Mouse (Mus musculus): ENCODE data around the gene Rad54l. TPM values are rescaled to one million over a fixed set of nuclear protein-coding genes. Genes with fewer than 3 reads are reported as not detected.

The Rad54l gene
- polyA plus RNA-seq, 1 experiment from 2014 or later, result 24.6 TPM

DNA sequence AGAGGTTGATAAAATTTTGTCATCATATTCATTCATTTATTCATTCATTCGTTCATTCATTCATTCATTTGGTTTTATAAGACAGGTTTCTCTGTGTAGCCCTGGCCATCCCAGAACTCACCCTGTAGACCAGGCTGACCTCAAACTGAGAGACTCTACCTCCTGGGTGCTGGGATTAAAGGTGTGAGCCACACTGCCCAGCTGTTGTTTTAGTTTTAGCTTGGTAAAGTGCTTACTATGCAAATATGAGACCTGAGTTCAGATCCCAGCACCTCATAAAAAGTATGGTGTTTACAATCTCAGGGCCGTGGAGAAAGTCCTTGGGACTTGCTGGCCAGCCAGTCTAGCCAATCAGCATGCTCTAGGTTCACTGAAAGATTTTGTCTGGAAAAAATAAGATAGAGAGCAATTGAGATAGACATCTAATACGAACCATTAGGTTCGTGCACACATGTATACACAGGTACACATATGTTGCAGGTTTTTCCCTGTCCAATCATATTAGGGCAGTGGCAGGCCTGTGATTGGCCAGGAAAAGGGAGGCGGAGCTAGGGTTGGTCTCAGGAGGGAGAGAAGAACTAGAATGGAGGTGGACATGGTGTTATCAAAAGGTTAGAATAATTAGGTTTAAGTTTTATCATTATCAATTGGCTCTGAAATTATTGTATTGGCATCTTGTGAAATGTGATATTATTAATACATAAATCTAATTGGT is 64.3 kb downstream of the Rad54l start:
- no peaks in the 10 kb centered on the region for H3K9me3 ChIP-seq
- no peaks in the 10 kb centered on the region for H3K27me3 ChIP-seq (replicated peaks)
- H3K9ac ChIP-seq, result no peak overlapping the region
- 74% methylated on average over 5 of the region's 5 CpGs for WGBS
- H3K36me3 ChIP-seq, result no peaks in the 10 kb centered on the region
- H3K4me3 ChIP-seq (replicated peaks), result no peak overlapping the region
- no peak overlapping the region for H3K27ac ChIP-seq
- H3K4me2 ChIP-seq, result no peak overlapping the region
- no peak for ATAC-seq (ENCODE audit: insufficient read depth, low FRiP score, low read depth)
- no peaks in the 10 kb centered on the region for H3K4me1 ChIP-seq

DNA sequence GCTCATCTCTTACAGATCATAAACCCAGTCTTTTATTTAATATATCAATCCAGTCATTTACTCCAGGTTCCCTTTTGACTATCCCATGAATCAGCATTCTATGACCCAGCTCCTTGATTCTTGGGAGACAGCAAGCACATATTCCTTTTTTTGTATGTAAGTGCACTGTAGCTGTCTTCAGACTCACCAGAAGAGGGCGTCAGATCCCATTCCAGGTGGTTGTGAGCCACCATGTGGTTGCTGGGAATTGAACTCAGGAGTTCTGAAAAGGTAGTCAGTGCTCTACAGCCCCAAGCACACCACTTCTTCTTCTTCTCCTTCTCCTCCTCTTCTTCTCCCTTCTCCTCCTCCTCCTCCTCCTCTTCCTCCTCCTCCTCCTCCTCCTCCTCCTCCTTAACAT is 65.9 kb downstream of the Rad54l start:
- no peaks in the 10 kb centered on the region for H3K9me3 ChIP-seq
- no peak overlapping the region for H3K4me2 ChIP-seq
- ATAC-seq (ENCODE audit: insufficient read depth, low FRiP score, low read depth), result no peak
- H3K4me3 ChIP-seq (replicated peaks), result no peak overlapping the region
- no peaks in the 10 kb centered on the region for H3K36me3 ChIP-seq
- no peaks in the 10 kb centered on the region for H3K27me3 ChIP-seq (replicated peaks)
- H3K4me1 ChIP-seq, result peaks cover 6% of the 10 kb centered on the region; the same call in 1 of the 2 replicates
- H3K27ac ChIP-seq, result no peak overlapping the region
- WGBS, result 0% methylated on average over 1 of the region's 1 CpGs
- no peak overlapping the region for H3K9ac ChIP-seq

DNA sequence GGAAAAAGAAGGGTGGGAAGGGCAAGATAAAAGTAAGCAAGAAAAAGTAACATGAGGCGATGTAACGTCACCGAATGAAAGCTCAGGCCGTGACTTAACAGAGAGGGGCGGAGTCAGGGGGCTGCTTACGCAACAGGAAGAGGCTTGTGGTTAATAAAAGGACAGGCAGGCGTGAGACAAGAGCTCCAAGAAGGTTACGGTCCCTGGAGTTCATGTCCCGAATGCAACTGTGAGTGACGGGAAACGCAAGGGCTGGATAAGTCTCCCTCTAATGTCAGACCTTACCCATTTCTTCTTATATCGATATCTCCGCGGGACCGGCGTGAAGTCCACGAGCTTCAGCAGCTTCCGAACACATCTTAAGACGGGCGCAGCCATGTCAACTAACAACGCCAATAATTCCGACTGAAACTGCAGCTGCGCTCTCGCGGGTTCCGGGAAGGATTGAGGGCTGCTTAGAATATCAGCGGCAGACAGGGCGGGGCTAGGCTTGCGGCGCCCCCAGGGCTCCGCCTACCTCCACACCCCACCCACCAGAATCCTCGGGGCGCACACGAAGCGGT is 70.0 kb downstream of the Rad54l start, which contains the start of gene Nsun4:
Gene Nsun4, minus strand, starts transcription at position 478 of the 563 bp plus-strand sequence.
- peaks cover 12% of the 10 kb centered on the region; the same call in 1 of the 2 replicates for H3K4me1 ChIP-seq
- H3K4me2 ChIP-seq, result peak within 1 kb of the TSS; percentile 85
- WGBS, result under 1% methylated on average over 35 of the region's 35 CpGs
- ATAC-seq (ENCODE audit: insufficient read depth, low FRiP score, low read depth), result peak; percentile 96
- H3K9me3 ChIP-seq, result no peaks in the 10 kb centered on the region
- H3K27me3 ChIP-seq (replicated peaks), result no peaks in the 10 kb centered on the region
- H3K36me3 ChIP-seq, result no peaks in the 10 kb centered on the region
- H3K9ac ChIP-seq, result peak within 1 kb of the TSS; percentile 24; the same call in 1 of the 2 replicates
- peak within 1 kb of the TSS; percentile 61 for H3K4me3 ChIP-seq (replicated peaks)
- H3K27ac ChIP-seq, result peak within 1 kb of the TSS; percentile 97

DNA sequence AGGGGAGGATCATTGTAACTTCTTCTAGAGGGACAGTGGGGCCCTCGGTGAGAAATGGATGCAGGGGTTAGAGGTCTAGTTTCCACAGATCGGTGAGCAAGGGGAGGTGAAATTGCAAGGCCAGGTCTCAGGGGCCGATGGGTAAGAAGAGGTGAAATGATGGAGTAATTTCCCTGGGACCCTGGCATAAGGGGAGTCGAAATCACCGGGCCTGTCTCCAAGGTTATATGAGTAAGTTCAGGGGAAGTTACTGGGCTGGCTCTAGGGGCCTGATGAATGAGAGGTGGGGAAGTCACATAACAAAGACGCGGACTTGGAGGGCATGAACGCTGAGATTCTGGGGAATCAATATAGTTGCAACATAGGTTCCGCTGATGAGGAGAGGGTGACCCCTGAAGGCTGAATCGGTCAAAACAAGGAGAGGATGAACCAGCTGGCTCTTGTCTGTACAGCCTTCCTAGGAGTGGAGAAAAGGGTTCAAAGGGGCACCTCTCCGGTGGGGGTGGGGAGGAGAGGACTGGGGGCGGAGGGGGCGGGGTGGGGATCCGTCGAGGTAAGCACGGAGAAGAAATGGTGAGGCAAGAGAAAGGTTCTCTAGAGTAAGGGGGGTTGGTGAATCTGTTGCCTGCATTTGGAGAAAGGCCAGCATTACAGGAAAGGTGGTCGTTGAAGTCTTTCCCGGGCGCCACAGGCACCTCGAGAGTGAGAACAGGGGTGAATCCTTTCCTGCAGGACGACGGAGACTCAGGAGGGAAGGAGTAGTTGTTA is 70.8 kb downstream of the Rad54l start:
- H3K36me3 ChIP-seq, result no peaks in the 10 kb centered on the region
- no peaks in the 10 kb centered on the region for H3K27me3 ChIP-seq (replicated peaks)
- peak overlapping the region; percentile 61 for H3K4me3 ChIP-seq (replicated peaks)
- peak overlapping the region; percentile 85 for H3K4me2 ChIP-seq
- no peaks in the 10 kb centered on the region for H3K9me3 ChIP-seq
- peaks cover 12% of the 10 kb centered on the region; the same call in 1 of the 2 replicates for H3K4me1 ChIP-seq
- H3K9ac ChIP-seq, result peak overlapping the region; percentile 23; the same call in 1 of the 2 replicates
- H3K27ac ChIP-seq, result peak overlapping the region; percentile 97
- WGBS, result 6% methylated on average over 22 of the region's 22 CpGs
- ATAC-seq (ENCODE audit: insufficient read depth, low FRiP score, low read depth), result peak; percentile 42; the same call in 1 of the 2 replicates

DNA sequence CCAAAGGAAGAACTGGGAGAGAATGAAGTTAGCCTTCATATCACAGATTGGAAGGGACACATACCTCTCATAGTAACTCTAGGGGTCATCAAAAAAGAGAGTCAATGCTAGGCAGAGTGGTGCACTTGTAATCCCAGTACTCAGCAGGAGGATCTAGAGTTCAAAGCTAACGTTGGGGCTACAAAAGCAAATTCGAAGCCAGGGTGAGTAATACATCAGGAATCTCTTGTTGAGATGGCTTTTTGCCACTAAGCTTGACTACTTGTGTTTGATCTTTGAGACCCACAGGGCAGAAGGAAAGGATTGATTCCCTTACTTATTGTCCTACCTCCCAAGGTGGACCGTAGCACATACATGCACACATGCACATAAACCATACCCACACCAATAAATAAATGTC is 74.3 kb downstream of the Rad54l start:
- Histone ChIP-seq H3K27ac (no peak overlapping the region), H3K9ac (no peak overlapping the region), H3K36me3 (no peaks in the 10 kb centered on the region), H3K4me3 (replicated peaks) (no peak overlapping the region), H3K27me3 (replicated peaks) (no peaks in the 10 kb centered on the region), H3K9me3 (no peaks in the 10 kb centered on the region), H3K4me1 (peaks cover 12% of the 10 kb centered on the region; the same call in 1 of the 2 replicates), H3K4me2 (no peak overlapping the region)
- ATAC-seq (ENCODE audit: insufficient read depth, low FRiP score, low read depth), result no peak
- WGBS, result 81% methylated on average over 3 of the region's 3 CpGs

DNA sequence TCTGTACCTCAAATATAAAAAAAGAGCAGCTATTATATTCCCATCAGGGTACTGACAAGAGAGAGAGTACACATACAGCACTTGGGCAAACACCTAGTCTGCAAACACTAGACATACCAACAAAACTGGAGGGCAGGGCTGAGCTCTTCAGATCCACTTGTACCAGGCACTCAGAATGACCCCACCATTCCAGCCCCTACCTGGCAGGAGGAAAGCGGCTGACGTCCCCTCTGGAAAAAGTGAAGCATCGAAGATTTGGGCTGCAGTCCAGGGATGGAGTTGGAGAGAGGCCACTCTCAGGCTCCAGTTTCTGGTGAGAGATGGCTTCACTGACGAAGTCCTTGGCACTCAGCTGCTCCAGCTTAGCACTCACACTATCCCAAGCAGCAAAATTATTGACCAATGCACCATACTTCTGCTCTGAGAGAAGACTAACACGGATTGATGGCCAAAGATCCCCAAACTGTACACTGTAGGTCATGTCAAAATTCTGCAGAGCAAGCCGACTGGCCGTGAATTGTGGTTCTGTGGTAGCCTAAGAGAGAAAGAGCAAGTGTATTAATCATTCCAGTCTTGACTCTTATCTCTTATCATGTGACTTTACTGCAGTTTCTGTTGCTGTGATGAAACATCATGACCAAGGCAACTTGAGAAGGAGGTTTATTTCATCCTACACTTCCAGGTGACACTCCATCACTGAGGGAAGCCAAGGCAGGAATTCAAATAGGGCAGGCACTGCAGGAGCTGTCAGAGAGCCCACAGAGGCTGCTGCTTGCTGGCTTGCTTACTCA is 75.2 kb downstream of the Rad54l start:
- H3K4me2 ChIP-seq, result no peak overlapping the region
- H3K4me3 ChIP-seq (replicated peaks), result no peak overlapping the region
- H3K27ac ChIP-seq, result no peak overlapping the region
- H3K27me3 ChIP-seq (replicated peaks), result no peaks in the 10 kb centered on the region
- 51% methylated on average over 7 of the region's 7 CpGs for WGBS
- no peak for ATAC-seq (ENCODE audit: insufficient read depth, low FRiP score, low read depth)
- H3K9me3 ChIP-seq, result no peaks in the 10 kb centered on the region
- peaks cover 12% of the 10 kb centered on the region; the same call in 1 of the 2 replicates for H3K4me1 ChIP-seq
- H3K9ac ChIP-seq, result no peak overlapping the region
- H3K36me3 ChIP-seq, result no peaks in the 10 kb centered on the region

DNA sequence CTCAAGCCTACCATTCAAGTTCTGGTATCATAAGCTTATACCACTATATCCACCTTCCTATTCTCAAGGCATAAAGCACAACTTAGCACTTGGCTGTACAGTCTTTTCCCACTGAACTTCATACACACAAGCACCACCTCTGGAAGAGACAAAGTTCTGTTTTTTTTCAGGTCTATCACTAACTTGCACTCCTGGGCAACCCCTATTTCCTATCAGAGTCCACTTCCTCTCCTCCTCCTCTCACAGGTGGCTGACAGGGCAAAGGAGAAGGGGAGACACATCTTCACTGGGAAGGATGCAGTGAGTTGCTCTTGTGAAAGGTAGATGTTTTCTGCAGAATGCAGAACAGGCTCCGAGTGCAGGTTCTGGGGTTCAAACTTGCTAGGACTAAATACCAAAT is 75.8 kb downstream of the Rad54l start:
- Histone ChIP-seq H3K9ac (no peak overlapping the region), H3K9me3 (no peaks in the 10 kb centered on the region), H3K27ac (no peak overlapping the region), H3K36me3 (no peaks in the 10 kb centered on the region), H3K4me3 (replicated peaks) (no peak overlapping the region), H3K4me2 (no peak overlapping the region), H3K4me1 (peaks cover 8% of the 10 kb centered on the region; the same call in 1 of the 2 replicates), H3K27me3 (replicated peaks) (no peaks in the 10 kb centered on the region)
- 87% methylated on average over 1 of the region's 1 CpGs for WGBS
- no peak for ATAC-seq (ENCODE audit: insufficient read depth, low FRiP score, low read depth)

DNA sequence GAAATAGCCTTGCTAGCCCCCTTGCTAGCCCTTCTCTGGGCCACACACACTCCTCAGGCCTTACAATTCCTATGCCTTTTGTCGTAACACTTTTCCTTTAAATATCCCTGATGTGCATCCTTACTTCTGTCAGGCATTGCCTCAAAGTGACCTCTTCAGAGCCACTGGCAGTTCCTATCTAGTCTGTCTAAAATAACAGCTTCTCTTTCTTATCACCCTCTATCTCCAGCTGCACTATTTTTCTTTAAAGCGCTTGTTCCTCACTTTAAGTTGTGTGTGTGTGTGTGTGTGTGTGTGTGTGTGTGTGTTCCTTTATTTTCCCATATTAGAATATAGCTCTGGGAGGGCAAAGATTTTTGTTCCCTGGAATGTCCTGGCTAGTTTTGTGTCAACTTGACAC is 76.9 kb downstream of the Rad54l start:
- no peak overlapping the region for H3K9ac ChIP-seq
- H3K27ac ChIP-seq, result no peak overlapping the region
- no peak for ATAC-seq (ENCODE audit: insufficient read depth, low FRiP score, low read depth)
- H3K4me3 ChIP-seq (replicated peaks), result no peak overlapping the region
- H3K4me1 ChIP-seq, result no peaks in the 10 kb centered on the region
- 76% methylated on average over 2 of the region's 2 CpGs for WGBS
- no peaks in the 10 kb centered on the region for H3K36me3 ChIP-seq
- no peaks in the 10 kb centered on the region for H3K27me3 ChIP-seq (replicated peaks)
- no peaks in the 10 kb centered on the region for H3K9me3 ChIP-seq
- H3K4me2 ChIP-seq, result no peak overlapping the region

Other genes with a start within 250 kb of the Rad54l start
- not detected in 2 replicates for gene Kncn, start 239.3 kb downstream of the Rad54l start, polyA plus RNA-seq (2015; fragmentation: Nextera tagmentation; extraction: Ambion mirVana)
- gene 6430628N08Rik, start 233.0 kb downstream of the Rad54l start, polyA plus RNA-seq (2015; fragmentation: Nextera tagmentation; extraction: Ambion mirVana), result not detected in 2 replicates
- gene Dmbx1, start 183.8 kb downstream of the Rad54l start, polyA plus RNA-seq (2015; fragmentation: Nextera tagmentation; extraction: Ambion mirVana), result 0.03 TPM in 1 of 2 replicates, not detected in the other
- gene Faah, start 105.8 kb downstream of the Rad54l start, polyA plus RNA-seq (2015; fragmentation: Nextera tagmentation; extraction: Ambion mirVana), result 14.8 and 19.8 TPM in 2 replicates
- gene Nsun4, start 69.8 kb downstream of the Rad54l start, polyA plus RNA-seq (2015; fragmentation: Nextera tagmentation; extraction: Ambion mirVana), result 19.8 and 21.0 TPM in 2 replicates
- gene Uqcrh, start 48.6 kb downstream of the Rad54l start, polyA plus RNA-seq (2015; fragmentation: Nextera tagmentation; extraction: Ambion mirVana), result 541 and 546 TPM in 2 replicates
- gene Lrrc41, start 48.4 kb downstream of the Rad54l start, polyA plus RNA-seq (2015; fragmentation: Nextera tagmentation; extraction: Ambion mirVana), result 65.3 and 68.0 TPM in 2 replicates
- 50.0 and 52.9 TPM in 2 replicates for gene Pomgnt1, start 150 bp upstream of the Rad54l start, polyA plus RNA-seq (2015; fragmentation: Nextera tagmentation; extraction: Ambion mirVana)
- 2.4 and 3.1 TPM in 2 replicates for gene Lurap1, start 27.6 kb upstream of the Rad54l start, polyA plus RNA-seq (2015; fragmentation: Nextera tagmentation; extraction: Ambion mirVana)
- 47.5 and 50.8 TPM in 2 replicates for gene Tspan1, start 43.9 kb upstream of the Rad54l start, polyA plus RNA-seq (2015; fragmentation: Nextera tagmentation; extraction: Ambion mirVana)
- not detected in 2 replicates for gene 1700042G07Rik, start 49.7 kb upstream of the Rad54l start, polyA plus RNA-seq (2015; fragmentation: Nextera tagmentation; extraction: Ambion mirVana)
- gene Gm49337, start 49.7 kb upstream of the Rad54l start, polyA plus RNA-seq (2015; fragmentation: Nextera tagmentation; extraction: Ambion mirVana), result not detected in 2 replicates
- gene Pik3r3, start 97.9 kb upstream of the Rad54l start, polyA plus RNA-seq (2015; fragmentation: Nextera tagmentation; extraction: Ambion mirVana), result 9.3 and 12.2 TPM in 2 replicates